Mouse (Mus musculus) hindbrain, postnatal 0 days (tissue): ENCODE measurements around the gene Rimbp2. TPM values are rescaled to one million over a fixed set of nuclear protein-coding genes. Genes with fewer than 3 reads are reported as not detected.

Experiments used
- ATAC-seq: fragments of 200-750 bp; cut with Nextera tagmentation; 2 replicates; pipeline ENCODE4 v1.8.0; 2017; ENCODE audit warnings: mild to moderate bottlenecking, moderate TSS enrichment, moderate library complexity
- DNase-seq: peaks from one replicate; pipeline ENCODE4 v3.0.0-alpha.2; 2015; ENCODE audit warnings: low spot score
- H3K27ac ChIP-seq: fragments of 300-500 bp; sonication (generic); 2 replicates; pipeline ENCODE4 v1.5.1; 2014; ENCODE audit warnings: mild to moderate bottlenecking
- H3K27me3 ChIP-seq: fragments of 300-500 bp; sonication (generic); 2 replicates; pipeline ENCODE4 v1.6.1; 2014; ENCODE audit warnings: low read length, mixed read lengths; ENCODE audit not compliant: insufficient read depth
- H3K36me3 ChIP-seq: fragments of 300-500 bp; sonication (generic); 2 replicates; pipeline ENCODE4 v1.6.1; 2014; ENCODE audit warnings: low read length, mixed read lengths; ENCODE audit not compliant: insufficient read depth
- H3K4me1 ChIP-seq: fragments of 300-500 bp; sonication (generic); 2 replicates; pipeline ENCODE4 v1.6.1; 2014; ENCODE audit warnings: antibody characterized with exemption, low read length, mixed read lengths; ENCODE audit not compliant: insufficient read depth
- H3K4me2 ChIP-seq: fragments of 300-500 bp; sonication (generic); 2 replicates; pipeline ENCODE4 v1.6.1; 2014; ENCODE audit warnings: low read depth, mild to moderate bottlenecking, low read length, moderate library complexity, mixed read lengths
- H3K4me3 ChIP-seq: fragments of 300-500 bp; sonication (generic); 2 replicates; pipeline ENCODE4 v1.5.1; 2014; ENCODE audit warnings: low read length
- H3K9ac ChIP-seq: fragments of 300-500 bp; sonication (generic); replicated peaks from 2 replicates; pipeline ENCODE4 v1.6.1; 2014; ENCODE audit warnings: mild to moderate bottlenecking, low read length, moderate library complexity, mixed read lengths
- H3K9me3 ChIP-seq: fragments of 300-500 bp; sonication (generic); 2 replicates; pipeline ENCODE4 v1.6.1; 2016; ENCODE audit warnings: low read length, mixed read lengths
- CTCF ChIP-seq: IDR thresholded peaks from 2 replicates; pipeline ENCODE4 v1.5.1; 2016; ENCODE audit warnings: antibody characterized with exemption, control low read depth, low read depth
- WGBS: fragments of 180-500 bp; shearing (Covaris S2); extraction: QIAGEN DNeasy Blood & Tissue Kit; methylation state at CpG from one replicate; pipeline ENCODE4 v1.1.7; 2014; 5-methylcytosine and 5-hydroxymethylcytosine counted together
- polyA plus RNA-seq: library from polyadenylated mRNA; unstranded; fragments of >200 nt; fragmentation: Nextera tagmentation; extraction: Ambion mirVana; gene quantifications from 2 replicates; pipeline ENCODE4 v1.2.1, GENCODE M21; 2015
- total RNA-seq: library from RNA; depleted of rRNA; stranded (reverse); fragments of >200 nt; gene quantifications from 2 replicates; pipeline ENCODE4 v1.2.3, GENCODE M21; 2014

Rimbp2 gene
- total and polyA plus RNA-seq, 2 experiments from 2014 or later: 4.5 to 18.9 TPM

GRCm38 (mm10) chr5:128811431-128811830 is 141.9 kb downstream of the Rimbp2 start:
- H3K4me1 ChIP-seq: peaks cover 19% of the 10 kb centered on the region
- no peaks in the 10 kb centered on the region for H3K36me3 ChIP-seq
- no peaks in the 10 kb centered on the region for H3K27me3 ChIP-seq
- 62% methylated on average over 6 of the region's 6 CpGs for WGBS
- TF ChIP-seq CTCF: no peak
- no peak overlapping the region for H3K27ac ChIP-seq
- no peak for ATAC-seq
- peak; percentile 36 for DNase-seq
- H3K4me3 ChIP-seq: no peak overlapping the region
- no peak overlapping the region for H3K9ac ChIP-seq
- no peak overlapping the region for H3K4me2 ChIP-seq
- no peaks in the 10 kb centered on the region for H3K9me3 ChIP-seq

- no peak overlapping the region for H3K4me2 ChIP-seq
- H3K36me3 ChIP-seq: no peaks in the 10 kb centered on the region
- TF ChIP-seq CTCF: peak; percentile 15; the same call in 1 of the 2 replicates
- no peaks in the 10 kb centered on the region for H3K27me3 ChIP-seq
- ATAC-seq (no peak), DNase-seq (peak; percentile 54)
- H3K4me1 ChIP-seq: peaks cover 14% of the 10 kb centered on the region
- no peaks in the 10 kb centered on the region for H3K9me3 ChIP-seq
- 29% methylated on average over 12 of the region's 12 CpGs for WGBS
- peak overlapping the region; percentile 63; the same call in 1 of the 2 replicates for H3K27ac ChIP-seq
- no peak overlapping the region for H3K9ac ChIP-seq
- no peak overlapping the region for H3K4me3 ChIP-seq
These were observed 143.3 kb downstream of the Rimbp2 start for GRCm38 (mm10) chr5:128810006-128810405.

- WGBS: 36% methylated on average over 5 of the region's 5 CpGs
- Histone ChIP-seq H3K27ac (peak overlapping the region; percentile 63; the same call in 1 of the 2 replicates), H3K36me3 (no peaks in the 10 kb centered on the region), H3K4me1 (peaks cover 14% of the 10 kb centered on the region), H3K9ac (no peak overlapping the region), H3K27me3 (no peaks in the 10 kb centered on the region), H3K9me3 (no peaks in the 10 kb centered on the region), H3K4me2 (no peak overlapping the region), H3K4me3 (no peak overlapping the region)
- ATAC-seq: no peak
- peak; percentile 71 for DNase-seq
- TF ChIP-seq CTCF: peak; percentile 81
These were observed 143.9 kb downstream of the Rimbp2 start for GRCm38 (mm10) chr5:128809406-128809805.

- Histone ChIP-seq H3K9ac (no peak overlapping the region), H3K27ac (no peak overlapping the region), H3K4me3 (no peak overlapping the region), H3K4me2 (no peak overlapping the region), H3K9me3 (no peaks in the 10 kb centered on the region), H3K36me3 (no peaks in the 10 kb centered on the region), H3K27me3 (no peaks in the 10 kb centered on the region), H3K4me1 (peaks cover 14% of the 10 kb centered on the region)
- WGBS: 55% methylated on average over 9 of the region's 9 CpGs
- peak; percentile 67 for DNase-seq
- no peak for ATAC-seq
- TF ChIP-seq CTCF: peak; percentile 70
These were observed 144.6 kb downstream of the Rimbp2 start for GRCm38 (mm10) chr5:128808547-128809182.

GRCm38 (mm10) chr5:128807408-128807807 is 145.9 kb downstream of the Rimbp2 start:
- Histone ChIP-seq H3K4me3 (no peak overlapping the region), H3K9ac (no peak overlapping the region), H3K4me1 (peaks cover 11% of the 10 kb centered on the region), H3K27me3 (no peaks in the 10 kb centered on the region), H3K4me2 (no peak overlapping the region), H3K36me3 (no peaks in the 10 kb centered on the region), H3K9me3 (no peaks in the 10 kb centered on the region), H3K27ac (no peak overlapping the region)
- ATAC-seq (no peak), DNase-seq (no peak)
- no peak for TF ChIP-seq CTCF
- 56% methylated on average over 9 of the region's 9 CpGs for WGBS

GRCm38 (mm10) chr5:128806296-128806998 is 146.8 kb downstream of the Rimbp2 start:
- WGBS: 55% methylated on average over 13 of the region's 13 CpGs
- no peak overlapping the region; the same call in 1 of the 2 replicates for H3K27ac ChIP-seq
- 0 out of 2 replicates have a peak, but pooled peaks have one; percentile 3 for TF ChIP-seq CTCF
- DNase-seq: peak; percentile 89
- no peaks in the 10 kb centered on the region for H3K27me3 ChIP-seq
- H3K9me3 ChIP-seq: no peaks in the 10 kb centered on the region
- H3K36me3 ChIP-seq: no peaks in the 10 kb centered on the region
- H3K4me3 ChIP-seq: no peak overlapping the region
- H3K9ac ChIP-seq: no peak overlapping the region
- peak; percentile 53 for ATAC-seq
- H3K4me1 ChIP-seq: peaks cover 10% of the 10 kb centered on the region
- H3K4me2 ChIP-seq: no peak overlapping the region

GRCm38 (mm10) chr5:128805092-128805491 is 148.2 kb downstream of the Rimbp2 start:
- no peaks in the 10 kb centered on the region for H3K27me3 ChIP-seq
- no peak overlapping the region for H3K4me3 ChIP-seq
- H3K9me3 ChIP-seq: no peaks in the 10 kb centered on the region
- WGBS: 84% methylated on average over 2 of the region's 2 CpGs
- H3K4me1 ChIP-seq: peaks cover 1% of the 10 kb centered on the region; the same call in 1 of the 2 replicates
- no peak overlapping the region for H3K9ac ChIP-seq
- ATAC-seq (no peak), DNase-seq (no peak)
- H3K36me3 ChIP-seq: no peaks in the 10 kb centered on the region
- TF ChIP-seq CTCF: no peak
- no peak overlapping the region for H3K4me2 ChIP-seq
- no peak overlapping the region for H3K27ac ChIP-seq
